Mouse (Mus musculus): ENCODE results near the gene Mrgprf. TPM values are rescaled to one million over a fixed set of nuclear protein-coding genes. Genes with fewer than 3 reads are reported as not detected.

Mrgprf gene
- polyA plus RNA-seq, 1 experiment from 2014 or later: 3.6 TPM

DNA sequence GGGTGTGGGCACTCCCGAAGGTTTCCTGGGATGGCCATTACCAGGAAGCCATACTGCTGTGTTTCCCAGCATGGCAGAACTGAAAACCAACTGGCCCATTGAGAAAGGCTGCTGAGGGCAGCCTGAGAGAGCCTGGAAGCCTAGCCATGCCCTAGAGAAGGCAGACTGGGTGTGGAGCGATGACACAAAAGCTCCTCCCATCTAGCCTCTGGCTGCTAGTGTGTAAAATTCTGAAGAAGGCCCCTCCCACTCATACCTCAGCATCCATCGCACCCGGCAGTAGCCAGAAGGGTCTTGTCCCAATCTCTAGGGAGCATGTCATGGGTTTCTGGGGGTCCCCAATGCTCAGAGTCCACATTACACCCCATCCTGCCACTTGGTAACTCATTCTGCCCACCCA is 19.2 kb upstream of the Mrgprf start:
- ATAC-seq: no peak
- Histone ChIP-seq H3K27me3 (replicated peaks; ENCODE audit: control insufficient read depth, insufficient read depth, low read length) (no peaks in the 10 kb centered on the region), H3K4me1 (ENCODE audit: control insufficient read depth, insufficient read depth, low read depth, low read length) (no peaks in the 10 kb centered on the region; the same call in 1 of the 2 replicates), H3K27ac (ENCODE audit: low read depth, low read length) (no peak overlapping the region), H3K9ac (ENCODE audit: low read depth, low read length) (no peak overlapping the region), H3K36me3 (ENCODE audit: control insufficient read depth, insufficient read depth, low read length) (no peaks in the 10 kb centered on the region), H3K9me3 (ENCODE audit: control insufficient read depth, low read length) (no peaks in the 10 kb centered on the region), H3K4me3 (ENCODE audit: low read length) (no peak overlapping the region), H3K4me2 (ENCODE audit: low read length) (no peak overlapping the region)
- WGBS: 86% methylated on average over 4 of the region's 4 CpGs

DNA sequence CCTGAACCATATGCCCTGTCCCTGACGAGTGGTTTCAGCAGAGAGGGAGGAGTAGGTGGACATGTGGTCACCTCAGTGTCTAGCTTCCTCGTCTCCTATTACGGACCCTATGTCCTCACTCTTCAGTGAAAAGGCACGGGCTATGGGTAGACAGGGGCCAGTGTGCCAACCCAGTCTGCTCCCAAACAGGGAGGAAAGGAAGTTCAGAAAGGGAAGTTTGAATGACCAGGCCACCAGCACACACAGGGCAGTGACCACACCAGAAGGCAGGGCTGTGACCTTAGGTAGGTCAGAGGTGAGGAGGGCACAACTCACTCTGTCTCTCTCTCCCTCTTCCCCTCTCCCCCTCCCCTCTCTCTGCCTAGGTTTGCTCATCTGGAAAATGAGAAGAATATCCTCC is 17.6 kb upstream of the Mrgprf start:
- Histone ChIP-seq H3K27me3 (replicated peaks; ENCODE audit: control insufficient read depth, insufficient read depth, low read length) (no peaks in the 10 kb centered on the region), H3K9ac (ENCODE audit: low read depth, low read length) (peak overlapping the region; percentile 52; the same call in 1 of the 2 replicates), H3K4me2 (ENCODE audit: low read length) (peak overlapping the region; percentile 69), H3K4me3 (ENCODE audit: low read length) (peak overlapping the region; percentile 47; the same call in 1 of the 2 replicates), H3K36me3 (ENCODE audit: control insufficient read depth, insufficient read depth, low read length) (no peaks in the 10 kb centered on the region), H3K9me3 (ENCODE audit: control insufficient read depth, low read length) (no peaks in the 10 kb centered on the region), H3K27ac (ENCODE audit: low read depth, low read length) (no peak overlapping the region), H3K4me1 (ENCODE audit: control insufficient read depth, insufficient read depth, low read depth, low read length) (no peaks in the 10 kb centered on the region; the same call in 1 of the 2 replicates)
- ATAC-seq: no peak
- WGBS: 50% methylated on average over 4 of the region's 4 CpGs

DNA sequence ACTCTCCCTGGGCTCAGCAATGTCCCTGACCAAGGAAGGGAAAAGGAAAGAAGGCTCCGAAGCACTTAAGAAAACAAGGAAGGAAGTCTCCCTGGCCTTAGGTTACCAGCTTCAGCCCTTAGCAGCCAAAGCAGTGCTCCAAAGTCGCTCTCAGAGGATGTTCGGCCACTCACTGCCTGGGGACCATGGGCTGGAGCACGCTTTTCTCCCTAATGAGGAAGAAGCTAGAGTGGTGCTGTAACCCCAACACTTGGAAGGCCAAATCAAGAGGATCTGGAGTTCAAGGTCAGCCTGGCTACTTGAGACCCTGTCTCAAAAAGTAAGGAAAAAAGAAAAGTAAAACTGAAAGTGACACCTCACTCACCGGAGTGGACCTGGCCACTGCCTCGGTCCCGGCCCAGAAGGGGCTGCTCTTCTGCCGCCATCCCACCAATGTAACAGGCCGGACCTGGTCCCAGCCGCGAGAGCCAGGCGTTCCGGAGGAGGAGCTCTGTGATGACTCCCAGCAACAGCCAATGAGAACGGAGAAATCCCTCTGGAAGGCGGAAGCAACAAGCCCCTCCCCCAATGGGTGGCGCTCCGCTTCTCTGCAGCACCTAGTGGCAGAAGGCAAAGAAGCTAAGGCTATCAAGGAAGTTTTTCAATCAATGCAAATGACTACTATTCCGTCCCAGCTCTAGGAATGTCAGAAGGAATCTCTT is 17.0 kb upstream of the Mrgprf start, which contains the start of gene Tpcn2:
Tpcn2 (minus strand) TSS at position 525 of the 701 bp plus-strand sequence.
- no peaks in the 10 kb centered on the region; the same call in 1 of the 2 replicates for H3K4me1 ChIP-seq (ENCODE audit: control insufficient read depth, insufficient read depth, low read depth, low read length)
- 5% methylated on average over 18 of the region's 18 CpGs for WGBS
- H3K4me3 ChIP-seq (ENCODE audit: low read length): peak within 1 kb of the TSS; percentile 47
- no peaks in the 10 kb centered on the region for H3K27me3 ChIP-seq (replicated peaks; ENCODE audit: control insufficient read depth, insufficient read depth, low read length)
- H3K36me3 ChIP-seq (ENCODE audit: control insufficient read depth, insufficient read depth, low read length): no peaks in the 10 kb centered on the region
- ATAC-seq: peak; percentile 96
- H3K27ac ChIP-seq (ENCODE audit: low read depth, low read length): no peak within 1 kb of the TSS
- H3K9me3 ChIP-seq (ENCODE audit: control insufficient read depth, low read length): no peaks in the 10 kb centered on the region
- H3K4me2 ChIP-seq (ENCODE audit: low read length): peak within 1 kb of the TSS; percentile 69
- peak within 1 kb of the TSS; percentile 52 for H3K9ac ChIP-seq (ENCODE audit: low read depth, low read length)

DNA sequence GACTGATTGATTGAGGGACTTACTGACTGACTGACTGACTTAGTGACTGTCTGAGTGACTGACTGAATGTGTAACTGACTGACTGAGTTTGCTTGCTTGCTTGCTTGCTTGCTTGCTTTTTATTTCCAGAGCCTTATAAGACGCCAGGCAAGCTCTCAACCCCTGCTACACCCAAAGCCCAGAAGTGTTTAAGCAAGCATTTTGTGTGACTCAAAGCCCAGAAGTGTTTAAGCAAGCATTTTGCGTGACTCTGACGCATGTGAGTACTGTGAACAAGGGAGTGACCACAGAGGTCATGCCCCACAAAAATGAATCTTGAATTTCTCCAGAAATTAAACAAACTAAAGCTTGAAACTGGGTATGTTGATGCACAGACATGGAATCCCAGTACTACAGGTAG is 16.3 kb upstream of the Mrgprf start:
- H3K4me2 ChIP-seq (ENCODE audit: low read length): peak overlapping the region; percentile 69
- 64% methylated on average over 3 of the region's 3 CpGs for WGBS
- H3K4me1 ChIP-seq (ENCODE audit: control insufficient read depth, insufficient read depth, low read depth, low read length): no peaks in the 10 kb centered on the region; the same call in 1 of the 2 replicates
- no peak overlapping the region; the same call in 1 of the 2 replicates for H3K4me3 ChIP-seq (ENCODE audit: low read length)
- H3K27ac ChIP-seq (ENCODE audit: low read depth, low read length): no peak overlapping the region
- H3K9ac ChIP-seq (ENCODE audit: low read depth, low read length): no peak overlapping the region
- H3K36me3 ChIP-seq (ENCODE audit: control insufficient read depth, insufficient read depth, low read length): no peaks in the 10 kb centered on the region
- no peaks in the 10 kb centered on the region for H3K27me3 ChIP-seq (replicated peaks; ENCODE audit: control insufficient read depth, insufficient read depth, low read length)
- ATAC-seq: no peak
- no peaks in the 10 kb centered on the region for H3K9me3 ChIP-seq (ENCODE audit: control insufficient read depth, low read length)

DNA sequence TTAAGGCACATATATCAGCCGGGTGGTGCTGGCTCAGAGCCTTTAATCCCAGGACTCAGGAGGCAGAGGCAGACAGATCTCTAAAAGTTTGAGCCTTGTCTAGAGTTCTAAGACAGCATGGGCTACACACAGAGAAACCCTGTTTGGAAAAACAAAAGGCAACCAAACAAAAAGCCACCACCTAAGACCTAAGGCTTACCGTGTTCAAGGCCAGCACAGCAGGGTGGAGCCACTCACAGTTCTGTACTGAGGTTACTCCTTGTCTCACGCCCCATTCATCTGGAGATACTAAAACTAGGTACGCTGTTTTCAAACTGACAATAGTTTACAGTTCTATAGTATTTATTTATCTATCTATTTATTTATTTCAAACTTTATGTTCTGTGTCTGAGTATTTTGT is 15.2 kb upstream of the Mrgprf start:
- no peak for ATAC-seq
- Histone ChIP-seq H3K9me3 (ENCODE audit: control insufficient read depth, low read length) (no peaks in the 10 kb centered on the region), H3K9ac (ENCODE audit: low read depth, low read length) (no peak overlapping the region), H3K4me1 (ENCODE audit: control insufficient read depth, insufficient read depth, low read depth, low read length) (no peaks in the 10 kb centered on the region; the same call in 1 of the 2 replicates), H3K27ac (ENCODE audit: low read depth, low read length) (no peak overlapping the region), H3K4me2 (ENCODE audit: low read length) (no peak overlapping the region), H3K36me3 (ENCODE audit: control insufficient read depth, insufficient read depth, low read length) (no peaks in the 10 kb centered on the region), H3K27me3 (replicated peaks; ENCODE audit: control insufficient read depth, insufficient read depth, low read length) (no peaks in the 10 kb centered on the region), H3K4me3 (ENCODE audit: low read length) (no peak overlapping the region)
- 79% methylated on average over 4 of the region's 4 CpGs for WGBS

DNA sequence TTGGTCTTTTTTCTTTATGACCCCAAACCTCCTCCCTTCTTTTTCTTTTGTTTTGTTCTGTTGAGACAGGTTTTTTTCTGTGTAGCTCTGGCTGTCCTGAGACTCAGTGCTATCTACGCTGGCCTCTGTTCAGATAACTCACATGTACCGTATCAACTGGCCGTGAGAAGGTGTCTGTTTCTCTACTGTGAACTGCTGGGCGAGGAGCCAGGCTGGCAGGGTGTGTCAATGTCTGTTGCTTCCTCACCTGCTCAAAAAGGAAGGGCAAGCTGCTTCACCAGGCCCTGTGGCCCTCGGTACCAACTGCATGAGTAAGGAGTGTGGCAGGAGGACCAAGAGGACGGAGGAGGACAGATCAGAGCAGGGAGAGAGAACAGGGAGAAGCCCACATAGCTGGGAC is 13.2 kb upstream of the Mrgprf start:
- no peak overlapping the region for H3K4me3 ChIP-seq (ENCODE audit: low read length)
- no peaks in the 10 kb centered on the region; the same call in 1 of the 2 replicates for H3K4me1 ChIP-seq (ENCODE audit: control insufficient read depth, insufficient read depth, low read depth, low read length)
- ATAC-seq: no peak
- no peak overlapping the region for H3K4me2 ChIP-seq (ENCODE audit: low read length)
- 82% methylated on average over 6 of the region's 6 CpGs for WGBS
- no peaks in the 10 kb centered on the region for H3K9me3 ChIP-seq (ENCODE audit: control insufficient read depth, low read length)
- H3K27me3 ChIP-seq (replicated peaks; ENCODE audit: control insufficient read depth, insufficient read depth, low read length): no peaks in the 10 kb centered on the region
- H3K36me3 ChIP-seq (ENCODE audit: control insufficient read depth, insufficient read depth, low read length): no peaks in the 10 kb centered on the region
- H3K27ac ChIP-seq (ENCODE audit: low read depth, low read length): no peak overlapping the region
- H3K9ac ChIP-seq (ENCODE audit: low read depth, low read length): no peak overlapping the region

DNA sequence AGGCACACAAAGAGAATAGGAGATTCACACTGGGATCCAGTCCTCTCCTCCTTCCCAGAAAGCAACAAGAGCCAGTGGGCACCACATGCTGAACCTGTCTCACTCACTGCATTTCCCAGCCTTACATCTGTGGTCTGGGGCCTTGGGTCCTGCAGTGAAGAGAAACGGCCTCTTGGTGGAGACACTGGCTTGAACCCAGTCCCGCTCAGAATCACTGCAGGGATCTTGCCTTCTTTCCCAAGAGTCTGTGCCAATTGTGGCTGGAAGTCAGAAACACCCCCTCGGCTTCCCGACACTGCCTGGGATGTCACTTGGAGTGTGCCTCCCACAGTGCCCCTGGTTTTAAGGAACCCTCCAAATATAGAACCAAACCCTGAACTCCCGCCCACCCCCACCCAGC is 11.3 kb upstream of the Mrgprf start:
- H3K4me2 ChIP-seq (ENCODE audit: low read length): no peak overlapping the region
- 23% methylated on average over 5 of the region's 5 CpGs for WGBS
- H3K4me1 ChIP-seq (ENCODE audit: control insufficient read depth, insufficient read depth, low read depth, low read length): no peaks in the 10 kb centered on the region
- no peaks in the 10 kb centered on the region for H3K27me3 ChIP-seq (replicated peaks; ENCODE audit: control insufficient read depth, insufficient read depth, low read length)
- H3K27ac ChIP-seq (ENCODE audit: low read depth, low read length): no peak overlapping the region
- ATAC-seq: peak; percentile 37; the same call in 1 of the 2 replicates
- H3K4me3 ChIP-seq (ENCODE audit: low read length): no peak overlapping the region
- H3K9ac ChIP-seq (ENCODE audit: low read depth, low read length): no peak overlapping the region
- no peaks in the 10 kb centered on the region for H3K9me3 ChIP-seq (ENCODE audit: control insufficient read depth, low read length)
- no peaks in the 10 kb centered on the region for H3K36me3 ChIP-seq (ENCODE audit: control insufficient read depth, insufficient read depth, low read length)

DNA sequence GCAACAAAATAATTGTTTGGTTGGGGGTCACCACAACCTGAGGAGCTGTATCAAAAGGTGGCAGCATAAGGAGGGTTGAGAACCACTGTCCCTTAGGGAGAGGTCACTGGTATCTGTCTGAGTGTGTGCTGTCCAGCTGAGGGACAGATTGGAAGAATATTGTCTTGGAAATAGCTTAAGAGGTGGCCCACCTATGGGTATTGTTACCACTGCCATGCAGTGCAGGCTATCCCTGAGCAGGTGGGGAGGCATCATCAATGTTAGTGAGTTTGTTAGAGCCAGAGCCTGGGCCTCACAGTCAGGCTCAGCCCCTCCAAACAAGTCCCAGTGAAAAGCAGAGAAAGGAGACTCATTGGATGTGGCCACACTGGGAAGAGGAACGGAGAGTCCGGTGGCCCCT is 8.8 kb upstream of the Mrgprf start:
- Histone ChIP-seq H3K4me2 (ENCODE audit: low read length) (no peak overlapping the region), H3K9me3 (ENCODE audit: control insufficient read depth, low read length) (no peaks in the 10 kb centered on the region)
- 100% methylated on average over 2 of the region's 2 CpGs for WGBS

DNA sequence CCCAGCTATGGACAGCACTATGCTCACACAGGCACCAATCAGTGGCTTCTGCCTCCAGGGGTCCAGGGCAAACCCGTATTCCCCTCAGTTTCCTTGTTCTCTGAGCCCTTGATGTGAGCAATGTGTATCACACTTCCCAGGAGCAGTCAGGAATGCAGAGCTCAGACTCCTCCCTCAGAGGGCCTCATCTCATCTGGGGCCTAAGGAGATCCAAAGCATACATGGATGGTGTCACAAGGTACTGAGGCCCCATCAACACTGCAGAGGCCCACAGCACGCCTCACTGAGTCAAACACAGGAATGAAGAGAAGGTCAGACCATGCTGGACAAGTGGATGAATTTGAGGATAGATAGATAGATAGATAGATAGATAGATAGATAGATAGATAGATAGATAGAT is 7.9 kb upstream of the Mrgprf start:
- ATAC-seq: no peak
- WGBS: 67% methylated on average over 2 of the region's 2 CpGs

More for the DNA sequence above, 8.8 kb upstream of the Mrgprf start:
- Histone ChIP-seq H3K4me1 (ENCODE audit: control insufficient read depth, insufficient read depth, low read depth, low read length) (no peaks in the 10 kb centered on the region), H3K4me3 (ENCODE audit: low read length) (no peak overlapping the region), H3K27me3 (replicated peaks; ENCODE audit: control insufficient read depth, insufficient read depth, low read length) (no peaks in the 10 kb centered on the region), H3K27ac (ENCODE audit: low read depth, low read length) (no peak overlapping the region), H3K9ac (ENCODE audit: low read depth, low read length) (no peak overlapping the region), H3K36me3 (ENCODE audit: control insufficient read depth, insufficient read depth, low read length) (no peaks in the 10 kb centered on the region)
- ATAC-seq: no peak

More for the DNA sequence above, 7.9 kb upstream of the Mrgprf start:
- Histone ChIP-seq H3K9me3 (ENCODE audit: control insufficient read depth, low read length) (no peaks in the 10 kb centered on the region), H3K27ac (ENCODE audit: low read depth, low read length) (no peak overlapping the region), H3K27me3 (replicated peaks; ENCODE audit: control insufficient read depth, insufficient read depth, low read length) (no peaks in the 10 kb centered on the region), H3K9ac (ENCODE audit: low read depth, low read length) (no peak overlapping the region), H3K4me3 (ENCODE audit: low read length) (no peak overlapping the region), H3K4me1 (ENCODE audit: control insufficient read depth, insufficient read depth, low read depth, low read length) (no peaks in the 10 kb centered on the region), H3K36me3 (ENCODE audit: control insufficient read depth, insufficient read depth, low read length) (no peaks in the 10 kb centered on the region), H3K4me2 (ENCODE audit: low read length) (no peak overlapping the region)

Measured in hindbrain, embryonic 16.5 days (tissue).